Mouse (Mus musculus): ENCODE results near the gene Xndc1.

DNA sequence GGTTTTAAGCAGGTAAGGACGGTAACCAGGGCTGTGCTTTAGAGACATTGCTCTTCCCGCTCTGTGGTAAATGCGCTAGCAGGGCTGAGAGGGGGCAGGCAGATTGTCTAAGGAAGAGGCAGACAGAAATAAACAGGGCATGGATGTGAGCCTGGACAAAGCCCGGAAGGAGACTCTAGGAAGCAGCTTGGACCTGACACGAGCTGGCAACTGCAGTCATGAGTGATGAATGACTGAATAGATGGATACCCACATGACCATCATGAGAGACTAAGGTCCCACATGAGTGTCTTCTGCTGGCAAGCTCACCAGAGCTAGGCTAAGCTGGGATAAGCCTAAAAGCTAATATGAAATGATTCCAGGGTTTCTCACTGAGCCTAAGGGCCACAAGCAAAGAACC, 38.8 kb downstream of the Xndc1 start:
- no peak for TF ChIP-seq POLR2A (IDR thresholded peaks at IDR 0.05; ENCODE audit: insufficient read length, low read depth)
- TF ChIP-seq REST (IDR thresholded peaks at IDR 0.05; ENCODE audit: insufficient read depth, insufficient read length), result no peak
- no peak for TF ChIP-seq USF1 (IDR thresholded peaks at IDR 0.05; ENCODE audit: low read depth)
- no peak for TF ChIP-seq E2F4 (IDR thresholded peaks at IDR 0.05; ENCODE audit: insufficient read depth)
- TF ChIP-seq MAX (IDR thresholded peaks at IDR 0.05; ENCODE audit: low read depth), result no peak
- no peak for TF ChIP-seq POLR2AphosphoS2 (IDR thresholded peaks at IDR 0.05; ENCODE audit: insufficient read length, low read depth)
- TF ChIP-seq TCF3 (IDR thresholded peaks at IDR 0.05; ENCODE audit: insufficient read length, low read depth), result no peak
- TF ChIP-seq MYOG (IDR thresholded peaks at IDR 0.05; ENCODE audit: control insufficient read depth in 1 of 3, insufficient read depth in 1 of 3, insufficient read length in 2 of 3, low read depth in 2 of 3), result no peak
- no peak for TF ChIP-seq MYOD1 (IDR thresholded peaks at IDR 0.05; ENCODE audit: control insufficient read depth in 1 of 3, insufficient read length in 2 of 3, low read depth in 2 of 3)
- no peak for TF ChIP-seq TCF12 (IDR thresholded peaks at IDR 0.05; ENCODE audit: insufficient read depth, poor library complexity, severe bottlenecking)
